Mouse (Mus musculus) kidney, adult 2 months (tissue): ENCODE measurements around the gene Shisa9.
"Not testable (repeated sequence)": the region's sequence is repeated elsewhere in the genome, so short reads cannot be mapped to it uniquely, and the experiment has no call there.

Experiments used
- CTCF ChIP-seq: fragments of 200-500 bp; conservative IDR thresholded peaks from 2 replicates; pipeline ENCODE4 v1.5.1; 2011; ENCODE audit warnings: low read depth, mild to moderate bottlenecking, control low read depth, low read length, moderate library complexity, mixed read lengths; ENCODE audit not compliant: insufficient read depth, insufficient read length
- POLR2A ChIP-seq: fragments of 200-500 bp; IDR thresholded peaks from one replicate; pipeline ENCODE4 v1.6.1; 2011; ENCODE audit warnings: low read depth, low read length, control low read depth

DNA sequence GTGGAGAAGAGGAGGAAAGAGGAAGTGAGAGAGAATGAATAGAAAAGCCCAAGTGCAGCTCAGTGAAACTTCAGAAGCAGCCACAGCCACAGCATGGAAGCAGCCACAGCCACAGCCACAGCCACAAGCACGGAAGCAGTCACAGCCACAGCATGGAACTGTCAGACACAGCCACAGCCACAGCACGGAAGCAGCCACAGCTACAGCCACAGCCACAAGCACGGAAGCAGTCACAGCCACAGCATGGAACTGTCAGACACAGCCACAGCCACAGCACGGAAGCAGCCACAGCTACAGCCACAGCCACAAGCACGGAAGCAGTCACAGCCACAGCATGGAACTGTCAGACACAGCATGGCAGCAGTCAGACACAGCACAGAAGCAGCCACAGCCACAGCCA, 17.1 kb upstream of the Shisa9 start:
- TF ChIP-seq POLR2A, CTCF: not testable (repeated sequence)
